Mouse (Mus musculus) hindbrain, embryonic 16.5 days (tissue): ENCODE measurements around the gene Pgpep1l. TPM values are rescaled to one million over a fixed set of nuclear protein-coding genes. Genes with fewer than 3 reads are reported as not detected.

Source experiments
- ATAC-seq: fragments of 200-750 bp; cut with Nextera tagmentation; 2 replicates; pipeline ENCODE4 v1.8.0; 2017; ENCODE audit warnings: moderate TSS enrichment, moderate library complexity
- H3K27ac ChIP-seq: fragments of 300-500 bp; sonication (generic); 2 replicates; pipeline ENCODE4 v1.5.1; 2014; ENCODE audit warnings: low read depth, mild to moderate bottlenecking, control low read depth, low read length, moderate library complexity
- H3K27me3 ChIP-seq: fragments of 300-500 bp; sonication (generic); replicated peaks from 2 replicates; pipeline ENCODE4 v1.6.1; 2014; ENCODE audit warnings: low read length; ENCODE audit not compliant: control insufficient read depth, insufficient read depth
- H3K36me3 ChIP-seq: fragments of 300-500 bp; sonication (generic); 2 replicates; pipeline ENCODE4 v1.6.1; 2014; ENCODE audit warnings: mild to moderate bottlenecking, low read length, moderate library complexity, mixed read lengths; ENCODE audit not compliant: control insufficient read depth, insufficient read depth
- H3K4me1 ChIP-seq: fragments of 300-500 bp; sonication (generic); 2 replicates; pipeline ENCODE4 v1.6.1; 2014; ENCODE audit warnings: low read depth, low read length; ENCODE audit not compliant: control insufficient read depth, insufficient read depth
- H3K4me2 ChIP-seq: fragments of 300-500 bp; sonication (generic); 2 replicates; pipeline ENCODE4 v1.6.1; 2014; ENCODE audit warnings: mild to moderate bottlenecking, low read length, control low read depth, moderate library complexity
- H3K4me3 ChIP-seq: fragments of 300-500 bp; sonication (generic); 2 replicates; pipeline ENCODE4 v1.5.1; 2014; ENCODE audit warnings: mild to moderate bottlenecking, low read length, control low read depth, moderate library complexity
- H3K9ac ChIP-seq: fragments of 300-500 bp; sonication (generic); 2 replicates; pipeline ENCODE4 v1.6.1; 2014; ENCODE audit warnings: low read depth, mild to moderate bottlenecking, control low read depth, low read length, moderate library complexity
- H3K9me3 ChIP-seq: fragments of 300-500 bp; sonication (generic); 2 replicates; pipeline ENCODE4 v1.6.1; 2014; ENCODE audit warnings: mild to moderate bottlenecking, low read length, moderate library complexity; ENCODE audit not compliant: control insufficient read depth
- WGBS: fragments of 180-500 bp; shearing (Covaris S2); extraction: QIAGEN DNeasy Blood & Tissue Kit; methylation state at CpG from one replicate; pipeline ENCODE4 v1.1.7; 2014; 5-methylcytosine and 5-hydroxymethylcytosine counted together
- polyA plus RNA-seq: library from polyadenylated mRNA; unstranded; fragments of >200 nt; fragmentation: Nextera tagmentation; extraction: Ambion mirVana; gene quantifications from 2 replicates; pipeline ENCODE4 v1.2.1, GENCODE M21; 2015

The Pgpep1l gene
- polyA plus RNA-seq, 1 experiment from 2014 or later, result not detected

DNA sequence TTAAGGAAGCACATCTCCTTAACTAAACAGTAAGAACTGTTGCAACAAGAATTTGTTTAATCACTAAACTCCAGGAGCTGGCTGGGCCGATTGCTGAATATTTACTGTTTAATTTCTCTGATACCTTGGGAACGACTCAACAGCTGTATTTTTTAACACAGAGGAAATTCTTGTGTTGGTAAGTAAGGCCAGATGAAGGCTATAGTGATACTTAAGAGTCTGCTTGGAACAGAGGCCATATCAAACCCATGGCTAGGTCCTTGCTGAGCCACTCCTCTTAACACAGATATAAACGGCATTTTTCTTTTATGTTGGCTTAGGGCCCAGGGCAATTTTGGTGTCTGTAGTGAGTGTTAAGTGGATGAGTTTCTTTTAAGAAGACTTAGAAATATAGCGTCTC, 6.5 kb upstream of the Pgpep1l start:
- ATAC-seq, result no peak
- Histone ChIP-seq H3K4me1 (no peaks in the 10 kb centered on the region; the same call in none of the 2 replicates), H3K27ac (no peak overlapping the region), H3K4me2 (no peak overlapping the region), H3K9ac (no peak overlapping the region), H3K36me3 (no peaks in the 10 kb centered on the region), H3K27me3 (0 out of 2 replicates have a peak, but pooled peaks cover 2% of the 10 kb centered on the region), H3K9me3 (no peaks in the 10 kb centered on the region), H3K4me3 (no peak overlapping the region)
- 74% methylated on average over 4 of the region's 4 CpGs for WGBS

DNA sequence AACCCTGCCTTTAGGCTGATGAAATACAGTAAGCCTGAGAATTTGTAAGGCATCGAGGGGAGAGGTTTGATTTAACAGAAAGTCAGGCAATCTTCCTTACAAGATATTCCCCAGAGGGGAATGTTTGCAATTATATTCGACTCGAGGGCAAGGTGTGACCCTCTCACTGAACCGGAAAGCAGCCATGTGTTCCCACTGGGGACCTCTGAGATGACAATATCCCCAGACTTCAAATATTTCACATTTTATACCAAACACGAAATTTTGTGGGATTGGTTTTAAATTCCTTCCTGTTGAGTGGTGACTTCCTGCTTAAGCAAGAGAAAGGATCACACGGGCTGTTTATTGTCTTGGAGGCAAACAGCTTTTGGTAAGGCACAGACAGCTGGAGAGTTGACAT, 2.7 kb upstream of the Pgpep1l start:
- ATAC-seq, result no peak
- H3K27me3 ChIP-seq, result 0 out of 2 replicates have a peak, but pooled peaks cover 2% of the 10 kb centered on the region
- H3K4me2 ChIP-seq, result no peak overlapping the region
- peaks cover 12% of the 10 kb centered on the region for H3K4me1 ChIP-seq
- no peaks in the 10 kb centered on the region for H3K36me3 ChIP-seq
- WGBS, result 30% methylated on average over 6 of the region's 6 CpGs
- no peak overlapping the region for H3K27ac ChIP-seq
- H3K4me3 ChIP-seq, result no peak overlapping the region
- no peaks in the 10 kb centered on the region for H3K9me3 ChIP-seq
- no peak overlapping the region for H3K9ac ChIP-seq

DNA sequence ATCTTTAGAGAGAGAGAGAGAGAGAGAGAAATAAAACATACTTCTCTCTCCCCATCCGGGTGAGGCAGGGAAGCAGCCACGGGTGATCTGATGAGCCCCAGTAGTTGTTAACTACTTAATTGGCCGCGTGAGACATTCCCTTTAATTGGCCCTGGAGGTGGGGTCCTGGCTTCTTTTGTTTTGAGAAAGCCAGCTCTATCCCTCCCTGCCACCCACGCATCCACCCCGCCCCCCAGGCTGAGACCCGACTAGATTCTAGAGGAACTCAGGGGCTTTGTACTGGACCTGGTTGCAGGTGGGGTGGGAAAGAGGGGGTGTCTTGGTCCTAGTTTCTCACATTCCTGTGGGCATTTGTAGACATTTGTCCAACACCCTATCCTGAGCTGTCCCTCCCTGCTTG, 1.4 kb upstream of the Pgpep1l start:
- WGBS, result 35% methylated on average over 7 of the region's 7 CpGs
- Histone ChIP-seq H3K4me2 (no peak overlapping the region), H3K9ac (no peak overlapping the region), H3K4me3 (no peak overlapping the region), H3K27me3 (0 out of 2 replicates have a peak, but pooled peaks cover 2% of the 10 kb centered on the region), H3K4me1 (peaks cover 12% of the 10 kb centered on the region), H3K27ac (no peak overlapping the region), H3K36me3 (no peaks in the 10 kb centered on the region), H3K9me3 (peaks cover 3% of the 10 kb centered on the region; the same call in 1 of the 2 replicates)
- no peak for ATAC-seq

DNA sequence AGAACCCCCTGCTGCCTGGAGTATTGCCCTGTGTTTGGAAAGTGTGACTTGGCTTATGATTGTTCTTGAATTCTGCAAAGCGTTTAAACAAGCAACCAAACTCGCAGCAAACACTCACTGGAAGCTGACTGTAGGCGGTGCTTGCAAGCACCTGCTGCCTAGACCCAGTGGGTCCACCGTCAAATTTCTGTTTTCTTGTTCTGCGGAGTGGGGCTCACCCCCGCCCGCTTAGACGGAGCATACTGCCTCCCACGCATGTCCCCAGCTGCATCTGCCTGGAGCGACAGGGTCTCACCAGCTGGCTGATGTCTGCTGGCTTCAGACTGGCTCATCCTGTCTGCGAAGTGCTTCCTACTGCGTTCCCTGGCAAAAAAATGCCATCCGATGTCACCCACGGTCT, 498 bp upstream of the Pgpep1l start:
- peaks cover 12% of the 10 kb centered on the region for H3K4me1 ChIP-seq
- peak overlapping the region; percentile 72 for H3K4me2 ChIP-seq
- WGBS, result 12% methylated on average over 14 of the region's 14 CpGs
- peak overlapping the region; percentile 41 for H3K9ac ChIP-seq
- H3K36me3 ChIP-seq, result no peaks in the 10 kb centered on the region
- no peak overlapping the region for H3K27ac ChIP-seq
- 0 out of 2 replicates have a peak, but pooled peaks cover 2% of the 10 kb centered on the region for H3K27me3 ChIP-seq
- peak; percentile 59 for ATAC-seq
- H3K9me3 ChIP-seq, result peaks cover 3% of the 10 kb centered on the region; the same call in 1 of the 2 replicates
- peak overlapping the region; percentile 35 for H3K4me3 ChIP-seq

DNA sequence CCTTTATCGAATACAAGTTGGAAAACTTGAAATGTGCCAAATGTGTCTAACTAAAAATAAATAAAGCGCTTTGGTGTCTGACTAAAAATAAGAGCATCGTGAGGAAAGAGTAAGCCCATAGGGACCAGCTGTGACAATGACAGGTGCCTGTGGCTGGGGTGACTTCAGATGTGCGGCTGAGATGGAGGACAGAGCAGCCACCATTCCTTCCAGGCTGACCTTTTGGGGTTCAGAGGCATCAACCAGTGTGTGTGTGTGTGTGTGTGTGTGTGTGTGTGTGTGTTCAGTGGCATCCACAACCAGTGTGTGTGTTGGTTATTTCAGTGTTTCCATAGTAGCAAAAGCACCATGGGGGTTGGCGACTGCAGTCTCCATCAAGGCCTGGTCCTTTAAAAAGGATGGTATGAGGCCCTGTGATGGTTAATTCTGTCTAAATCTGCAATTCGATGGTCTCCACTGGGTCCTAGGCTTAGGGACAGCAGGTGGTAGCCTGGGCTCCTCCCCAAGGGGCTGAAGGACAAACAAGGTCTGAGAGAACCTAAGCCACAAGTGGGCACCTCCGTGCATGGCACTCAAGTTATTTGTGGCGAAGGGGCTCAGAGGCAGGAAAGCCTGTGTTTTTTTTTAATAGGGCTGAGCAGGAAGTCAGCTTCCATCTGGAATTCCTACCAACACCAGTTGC, 546 bp downstream of the Pgpep1l start:
- H3K9ac ChIP-seq, result no peak overlapping the region
- peak; percentile 19; the same call in 1 of the 2 replicates for ATAC-seq
- peak overlapping the region; percentile 72 for H3K4me2 ChIP-seq
- no peak overlapping the region; the same call in 1 of the 2 replicates for H3K4me3 ChIP-seq
- 54% methylated on average over 8 of the region's 8 CpGs for WGBS
- peaks cover 3% of the 10 kb centered on the region; the same call in 1 of the 2 replicates for H3K9me3 ChIP-seq
- no peaks in the 10 kb centered on the region for H3K36me3 ChIP-seq
- H3K27ac ChIP-seq, result no peak overlapping the region
- peaks cover 12% of the 10 kb centered on the region for H3K4me1 ChIP-seq
- 0 out of 2 replicates have a peak, but pooled peaks cover 2% of the 10 kb centered on the region for H3K27me3 ChIP-seq

DNA sequence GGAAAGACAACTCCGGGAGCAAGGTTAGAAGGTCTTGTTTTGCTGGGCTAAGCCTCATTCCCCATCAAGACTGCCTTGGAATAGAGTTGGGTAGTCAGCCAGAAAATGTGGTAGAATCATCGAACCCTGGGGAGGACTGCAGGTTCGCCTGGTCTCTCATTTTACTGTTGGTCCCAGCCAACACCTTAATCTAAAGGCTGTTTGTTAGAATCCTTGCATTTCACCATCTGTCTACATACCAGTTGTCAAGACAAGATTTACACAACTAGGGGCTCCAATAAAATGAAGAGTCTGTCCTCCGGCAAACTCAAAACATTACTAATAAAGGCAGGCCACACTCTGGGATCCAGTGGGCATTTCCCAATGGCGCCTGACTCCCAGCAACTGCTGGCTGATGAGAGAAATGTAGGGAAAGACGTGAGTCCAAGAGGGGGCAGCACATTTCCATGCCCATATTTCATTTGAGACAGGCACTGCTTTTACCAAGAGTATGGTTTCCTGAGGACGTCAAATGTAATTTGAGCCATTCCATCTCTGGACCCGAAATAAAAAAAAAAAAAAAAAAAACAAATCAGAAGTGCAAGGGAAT, 1.3 kb downstream of the Pgpep1l start:
- H3K27ac ChIP-seq, result no peak overlapping the region
- H3K36me3 ChIP-seq, result no peaks in the 10 kb centered on the region
- H3K9ac ChIP-seq, result no peak overlapping the region
- 65% methylated on average over 8 of the region's 8 CpGs for WGBS
- H3K27me3 ChIP-seq, result 0 out of 2 replicates have a peak, but pooled peaks cover 2% of the 10 kb centered on the region
- H3K4me2 ChIP-seq, result no peak overlapping the region
- H3K9me3 ChIP-seq, result peaks cover 3% of the 10 kb centered on the region; the same call in 1 of the 2 replicates
- ATAC-seq, result no peak
- H3K4me1 ChIP-seq, result peaks cover 12% of the 10 kb centered on the region
- H3K4me3 ChIP-seq, result no peak overlapping the region

DNA sequence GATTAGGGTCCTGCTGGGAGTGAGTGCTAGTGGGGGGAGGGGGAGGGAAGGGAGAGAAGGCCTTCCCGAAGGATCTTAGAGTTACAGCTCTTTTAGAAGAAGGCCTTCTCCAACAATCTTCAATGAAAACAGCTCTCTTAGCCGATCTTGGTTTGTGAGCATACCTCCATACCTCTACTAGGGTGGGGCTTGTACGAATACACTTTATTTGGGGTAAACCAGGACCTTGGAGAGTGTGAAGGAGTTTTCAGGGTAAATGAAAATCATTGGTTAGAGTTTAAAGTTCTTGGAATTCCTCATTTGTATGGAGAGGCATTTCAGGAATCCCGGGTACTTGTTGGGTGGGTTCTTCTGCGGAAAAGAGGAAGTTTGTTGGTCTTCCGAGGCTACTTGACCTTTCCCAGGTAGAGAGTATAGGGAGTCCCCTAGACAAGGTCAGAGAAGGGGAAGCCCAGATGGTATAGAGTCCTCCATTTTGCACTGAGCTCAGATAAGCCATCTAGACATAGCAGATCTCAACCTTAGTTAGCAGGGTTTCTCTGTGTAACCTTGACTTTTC, 4.4 kb downstream of the Pgpep1l start:
- H3K27ac ChIP-seq, result no peak overlapping the region
- peaks cover 3% of the 10 kb centered on the region; the same call in 1 of the 2 replicates for H3K9me3 ChIP-seq
- no peak overlapping the region for H3K9ac ChIP-seq
- H3K4me1 ChIP-seq, result peaks cover 10% of the 10 kb centered on the region
- WGBS, result 82% methylated on average over 6 of the region's 6 CpGs
- H3K36me3 ChIP-seq, result no peaks in the 10 kb centered on the region
- no peak overlapping the region for H3K4me2 ChIP-seq
- no peak for ATAC-seq
- H3K27me3 ChIP-seq, result no peaks in the 10 kb centered on the region
- H3K4me3 ChIP-seq, result no peak overlapping the region

DNA sequence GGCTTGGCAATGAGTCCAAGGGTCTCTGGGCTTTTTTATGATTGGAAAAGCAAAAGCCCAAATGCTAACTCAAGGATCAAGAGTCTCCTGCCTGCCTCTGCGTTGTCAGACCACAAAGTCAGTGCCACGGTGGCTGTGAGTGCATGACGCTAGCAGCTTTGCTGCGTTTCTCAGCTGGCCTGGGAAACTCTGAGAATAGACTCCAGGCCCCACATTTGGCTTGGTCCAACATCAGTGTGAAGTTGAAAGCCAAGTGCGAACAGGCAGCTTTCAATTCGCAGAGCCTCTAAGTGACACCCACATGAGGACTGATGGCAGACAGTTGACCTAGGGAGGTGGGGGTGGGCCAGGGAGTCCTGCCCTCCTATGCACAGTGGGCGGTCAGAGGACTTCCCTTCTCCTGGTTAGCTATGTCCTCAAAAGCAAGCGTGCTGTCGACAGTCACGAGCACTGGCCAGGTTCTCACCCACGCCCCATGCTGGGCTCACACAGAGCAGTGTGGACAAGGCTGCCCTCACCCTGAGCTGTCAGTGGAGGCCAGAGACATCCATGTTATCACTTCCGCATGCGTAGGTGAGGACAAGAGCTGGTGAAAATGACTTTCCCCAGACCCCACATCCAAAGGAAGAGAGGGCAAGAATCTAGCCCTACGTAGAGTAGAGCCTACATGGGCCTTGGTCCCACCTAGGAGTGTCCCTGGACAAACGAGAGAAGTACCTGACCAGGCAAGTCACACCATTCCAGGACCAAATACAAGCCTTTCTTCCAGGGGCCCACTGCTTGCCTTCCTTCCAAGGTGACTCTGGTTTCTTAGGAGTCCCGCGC, 5.5 kb downstream of the Pgpep1l start:
- ATAC-seq, result 0 out of 2 replicates have a peak, but pooled peaks have one; percentile 20
- no peak overlapping the region for H3K4me2 ChIP-seq
- no peaks in the 10 kb centered on the region for H3K36me3 ChIP-seq
- peaks cover 3% of the 10 kb centered on the region; the same call in 1 of the 2 replicates for H3K9me3 ChIP-seq
- no peaks in the 10 kb centered on the region for H3K27me3 ChIP-seq
- no peak overlapping the region for H3K27ac ChIP-seq
- whole genome bisulfite sequencing, result 83% methylated on average over 17 of the region's 17 CpGs
- no peaks in the 10 kb centered on the region for H3K4me1 ChIP-seq
- no peak overlapping the region for H3K9ac ChIP-seq
- no peak overlapping the region for H3K4me3 ChIP-seq
